Mouse (Mus musculus): ENCODE results near the gene Srcap. TPM values are rescaled to one million over a fixed set of nuclear protein-coding genes. Genes with fewer than 3 reads are reported as not detected.

Srcap gene
- polyA plus RNA-seq, 1 experiment from 2014 or later: 12.6 TPM

GRCm38 (mm10) chr7:127585031-127585430 is 73.2 kb downstream of the Srcap start:
- Histone ChIP-seq H3K27ac (peak overlapping the region; percentile 80), H3K4me1 (replicated peaks) (peaks cover 40% of the 10 kb centered on the region), H3K4me2 (no peak overlapping the region), H3K9me3 (replicated peaks) (no peaks in the 10 kb centered on the region), H3K27me3 (no peaks in the 10 kb centered on the region), H3K36me3 (peaks cover 54% of the 10 kb centered on the region), H3K9ac (no peak overlapping the region), H3K4me3 (replicated peaks) (no peak overlapping the region)
- DNase-seq (no peak), ATAC-seq (ENCODE audit: low read depth) (no peak)
- WGBS (ENCODE audit: insufficient replicate concordance): 83% methylated on average over 7 of the region's 7 CpGs

- Histone ChIP-seq H3K27ac (peak overlapping the region; percentile 80), H3K4me3 (replicated peaks) (peak overlapping the region; percentile 18; the same call in 1 of the 2 replicates), H3K4me2 (peak overlapping the region; percentile 98), H3K4me1 (replicated peaks) (peaks cover 46% of the 10 kb centered on the region), H3K27me3 (no peaks in the 10 kb centered on the region), H3K9ac (peak overlapping the region; percentile 50; the same call in 1 of the 2 replicates), H3K9me3 (replicated peaks) (no peaks in the 10 kb centered on the region), H3K36me3 (peaks cover 57% of the 10 kb centered on the region)
- ATAC-seq (ENCODE audit: low read depth) (peak; percentile 60), DNase-seq (peak; percentile 69)
- WGBS (ENCODE audit: insufficient replicate concordance): 46% methylated on average over 6 of the region's 6 CpGs
Observed at GRCm38 (mm10) chr7:127586149-127586548, 74.4 kb downstream of the Srcap start.

- DNase-seq: no peak
- WGBS (ENCODE audit: insufficient replicate concordance): 63% methylated on average over 5 of the region's 5 CpGs
- Histone ChIP-seq H3K4me2 (peak overlapping the region; percentile 98), H3K9ac (peak overlapping the region; percentile 74), H3K36me3 (peaks cover 57% of the 10 kb centered on the region), H3K27me3 (no peaks in the 10 kb centered on the region), H3K4me3 (replicated peaks) (peak overlapping the region; percentile 89), H3K4me1 (replicated peaks) (peaks cover 46% of the 10 kb centered on the region), H3K27ac (peak overlapping the region; percentile 80), H3K9me3 (replicated peaks) (no peaks in the 10 kb centered on the region)
- no peak for ATAC-seq (ENCODE audit: low read depth)
Observed at GRCm38 (mm10) chr7:127587196-127587595, 75.4 kb downstream of the Srcap start.

GRCm38 (mm10) chr7:127588011-127588871 is 76.5 kb downstream of the Srcap start, which contains the start of the genes Ccdc189 and Rnf40:
Gene Ccdc189 (minus strand): TSS chr7:127588595.
Gene Rnf40 (plus strand): TSS chr7:127588767.
- ATAC-seq (ENCODE audit: low read depth): peak; percentile 91
- H3K9ac ChIP-seq: peak within 1 kb of the TSS; percentile 90
- H3K4me1 ChIP-seq (replicated peaks): peaks cover 46% of the 10 kb centered on the region
- H3K27ac ChIP-seq: peak within 1 kb of the TSS; percentile 80
- H3K27me3 ChIP-seq: no peaks in the 10 kb centered on the region
- H3K9me3 ChIP-seq (replicated peaks): no peaks in the 10 kb centered on the region
- H3K36me3 ChIP-seq: peaks cover 57% of the 10 kb centered on the region
- under 1% methylated on average over 50 of the region's 50 CpGs for WGBS (ENCODE audit: insufficient replicate concordance)
- peak within 1 kb of the TSS; percentile 89 for H3K4me3 ChIP-seq (replicated peaks)
- peak; percentile 93 for DNase-seq
- peak within 1 kb of the TSS; percentile 98 for H3K4me2 ChIP-seq

- H3K4me1 ChIP-seq (replicated peaks): peaks cover 46% of the 10 kb centered on the region
- no peaks in the 10 kb centered on the region for H3K27me3 ChIP-seq
- H3K36me3 ChIP-seq: peaks cover 57% of the 10 kb centered on the region
- peak overlapping the region; percentile 98 for H3K4me2 ChIP-seq
- no peaks in the 10 kb centered on the region for H3K9me3 ChIP-seq (replicated peaks)
- peak overlapping the region; percentile 89 for H3K4me3 ChIP-seq (replicated peaks)
- no peak; the same call in 1 of the 2 replicates for ATAC-seq (ENCODE audit: low read depth)
- H3K9ac ChIP-seq: peak overlapping the region; percentile 90
- WGBS (ENCODE audit: insufficient replicate concordance): 3% methylated on average over 29 of the region's 29 CpGs
- no peak for DNase-seq
- H3K27ac ChIP-seq: peak overlapping the region; percentile 78
Observed at GRCm38 (mm10) chr7:127588901-127589300, 77.1 kb downstream of the Srcap start.

- peak overlapping the region; percentile 89 for H3K4me3 ChIP-seq (replicated peaks)
- peak overlapping the region; percentile 98 for H3K4me2 ChIP-seq
- peaks cover 46% of the 10 kb centered on the region for H3K4me1 ChIP-seq (replicated peaks)
- H3K27ac ChIP-seq: no peak overlapping the region
- peak overlapping the region; percentile 90 for H3K9ac ChIP-seq
- DNase-seq: no peak
- no peaks in the 10 kb centered on the region for H3K27me3 ChIP-seq
- H3K36me3 ChIP-seq: peaks cover 58% of the 10 kb centered on the region
- no peak for ATAC-seq (ENCODE audit: low read depth)
- 92% methylated on average over 9 of the region's 9 CpGs for WGBS (ENCODE audit: insufficient replicate concordance)
- no peaks in the 10 kb centered on the region for H3K9me3 ChIP-seq (replicated peaks)
Observed at GRCm38 (mm10) chr7:127589637-127590036, 77.9 kb downstream of the Srcap start.

- 87% methylated on average over 10 of the region's 10 CpGs for WGBS (ENCODE audit: insufficient replicate concordance)
- Histone ChIP-seq H3K9ac (no peak overlapping the region), H3K4me1 (replicated peaks) (peaks cover 36% of the 10 kb centered on the region), H3K27me3 (no peaks in the 10 kb centered on the region), H3K4me2 (no peak overlapping the region), H3K4me3 (replicated peaks) (no peak overlapping the region), H3K9me3 (replicated peaks) (no peaks in the 10 kb centered on the region), H3K27ac (no peak overlapping the region), H3K36me3 (peaks cover 67% of the 10 kb centered on the region)
- no peak for ATAC-seq (ENCODE audit: low read depth)
- DNase-seq: no peak
Observed at GRCm38 (mm10) chr7:127591108-127591507, 79.3 kb downstream of the Srcap start.

- Histone ChIP-seq H3K36me3 (peaks cover 82% of the 10 kb centered on the region), H3K4me2 (no peak overlapping the region), H3K27ac (no peak overlapping the region), H3K9ac (no peak overlapping the region), H3K27me3 (no peaks in the 10 kb centered on the region), H3K4me1 (replicated peaks) (peaks cover 21% of the 10 kb centered on the region), H3K4me3 (replicated peaks) (no peak overlapping the region), H3K9me3 (replicated peaks) (no peaks in the 10 kb centered on the region)
- ATAC-seq (ENCODE audit: low read depth) (no peak), DNase-seq (no peak)
- WGBS (ENCODE audit: insufficient replicate concordance): 87% methylated on average over 14 of the region's 14 CpGs
Observed at GRCm38 (mm10) chr7:127592575-127592974, 80.8 kb downstream of the Srcap start.

- H3K9ac ChIP-seq: no peak overlapping the region
- 93% methylated on average over 17 of the region's 17 CpGs for WGBS (ENCODE audit: insufficient replicate concordance)
- no peak overlapping the region for H3K27ac ChIP-seq
- ATAC-seq (ENCODE audit: low read depth) (no peak), DNase-seq (no peak)
- no peak overlapping the region for H3K4me3 ChIP-seq (replicated peaks)
- peaks cover 100% of the 10 kb centered on the region for H3K36me3 ChIP-seq
- no peak overlapping the region for H3K4me2 ChIP-seq
- H3K9me3 ChIP-seq (replicated peaks): no peaks in the 10 kb centered on the region
- H3K27me3 ChIP-seq: no peaks in the 10 kb centered on the region
- no peaks in the 10 kb centered on the region for H3K4me1 ChIP-seq (replicated peaks)
Observed at GRCm38 (mm10) chr7:127596747-127597146, 85.0 kb downstream of the Srcap start.

GRCm38 (mm10) chr7:127600612-127601011 is 88.8 kb downstream of the Srcap start:
- Histone ChIP-seq H3K4me2 (no peak overlapping the region), H3K4me3 (replicated peaks) (no peak overlapping the region), H3K27ac (no peak overlapping the region), H3K27me3 (no peaks in the 10 kb centered on the region), H3K4me1 (replicated peaks) (peaks cover 8% of the 10 kb centered on the region), H3K36me3 (peaks cover 89% of the 10 kb centered on the region), H3K9ac (no peak overlapping the region), H3K9me3 (replicated peaks) (no peaks in the 10 kb centered on the region)
- 95% methylated on average over 7 of the region's 7 CpGs for WGBS (ENCODE audit: insufficient replicate concordance)
- ATAC-seq (ENCODE audit: low read depth) (no peak), DNase-seq (no peak)

- Histone ChIP-seq H3K4me2 (no peak overlapping the region), H3K9ac (no peak overlapping the region), H3K27ac (no peak overlapping the region), H3K9me3 (replicated peaks) (no peaks in the 10 kb centered on the region), H3K4me3 (replicated peaks) (no peak overlapping the region), H3K27me3 (no peaks in the 10 kb centered on the region), H3K36me3 (peaks cover 78% of the 10 kb centered on the region), H3K4me1 (replicated peaks) (peaks cover 8% of the 10 kb centered on the region)
- WGBS (ENCODE audit: insufficient replicate concordance): 78% methylated on average over 4 of the region's 4 CpGs
- DNase-seq (no peak), ATAC-seq (ENCODE audit: low read depth) (no peak)
Observed at GRCm38 (mm10) chr7:127601735-127602134, 90.0 kb downstream of the Srcap start.
